Mouse (Mus musculus): ENCODE results near the gene Lta.
A peak's percentile ranks its signal among the peaks of the same experiment; 100 is the strongest.

Gene Lta

GRCm38 (mm10) chr17:35210593-35210992, 5.4 kb upstream of the Lta start:
- DNase-seq (ENCODE audit: low read depth, low spot score), result no peak

GRCm38 (mm10) chr17:35209785-35210535, 4.8 kb upstream of the Lta start:
- peak; percentile 89 for DNase-seq (ENCODE audit: low read depth, low spot score)

DNA sequence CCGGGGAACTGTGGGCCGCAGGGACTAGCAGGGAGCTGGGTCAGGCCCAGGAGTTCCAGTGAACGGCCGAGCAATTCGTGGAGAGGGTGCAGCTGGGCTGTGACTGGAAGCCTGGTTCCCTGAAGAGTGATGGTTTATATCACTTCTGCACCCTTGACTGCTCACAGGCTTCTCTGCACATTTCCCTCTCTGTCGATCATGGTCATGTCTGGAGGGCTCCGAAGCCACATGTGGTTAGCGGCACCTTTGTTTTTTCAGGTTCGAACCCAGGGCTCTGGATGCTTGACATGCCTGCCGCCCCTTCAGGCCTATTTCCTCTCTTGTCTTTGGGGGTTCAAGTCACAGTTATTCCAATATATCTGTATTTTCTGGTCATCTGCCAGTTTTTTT, 224 bp upstream of the Lta start:
- DNase-seq (ENCODE audit: low read depth, low spot score), result no peak

- no peak for DNase-seq (ENCODE audit: low read depth, low spot score)
These were observed 2.7 kb downstream of the Lta start for GRCm38 (mm10) chr17:35202442-35202841.

DNA sequence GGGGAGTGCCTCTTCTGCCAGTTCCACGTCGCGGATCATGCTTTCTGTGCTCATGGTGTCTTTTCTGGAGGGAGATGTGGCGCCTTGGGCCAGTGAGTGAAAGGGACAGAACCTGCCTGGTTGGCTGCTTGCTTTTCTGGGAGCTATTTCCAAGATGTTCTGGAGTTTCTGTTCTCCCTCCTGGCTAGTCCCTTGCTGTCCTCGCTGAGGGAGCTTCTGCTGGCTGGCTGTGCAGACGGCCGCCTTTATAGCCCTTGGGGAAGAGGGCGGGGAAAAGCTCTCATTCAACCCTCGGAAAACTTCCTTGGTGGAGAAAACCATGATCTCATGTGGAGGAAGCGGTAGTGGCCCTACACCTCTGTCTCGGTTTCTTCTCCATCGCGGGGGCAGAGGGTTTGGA, 3.4 kb downstream of the Lta start, which contains the start of gene Tnf:
Gene Tnf, minus strand, starts transcription at position 221 of the 400 bp plus-strand sequence.
- DNase-seq (ENCODE audit: low read depth, low spot score), result peak; percentile 88

GRCm38 (mm10) chr17:35201128-35201527, 4.0 kb downstream of the Lta start:
- DNase-seq (ENCODE audit: low read depth, low spot score), result peak; percentile 56

DNA sequence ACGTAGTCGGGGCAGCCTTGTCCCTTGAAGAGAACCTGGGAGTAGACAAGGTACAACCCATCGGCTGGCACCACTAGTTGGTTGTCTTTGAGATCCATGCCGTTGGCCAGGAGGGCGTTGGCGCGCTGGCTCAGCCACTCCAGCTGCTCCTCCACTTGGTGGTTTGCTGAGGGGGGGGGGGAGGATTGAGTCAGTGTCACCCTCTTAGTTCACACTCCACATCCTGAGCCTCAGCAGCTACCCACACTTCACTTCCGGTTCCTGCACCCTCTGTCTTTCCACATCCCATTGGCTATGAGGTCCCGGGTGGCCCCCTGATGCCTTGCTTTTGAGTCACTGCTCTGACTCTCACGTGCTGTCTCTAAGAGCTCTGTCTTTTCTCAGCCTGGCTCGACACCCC, 4.8 kb downstream of the Lta start:
- DNase-seq (ENCODE audit: low read depth, low spot score), result peak; percentile 92

DNA sequence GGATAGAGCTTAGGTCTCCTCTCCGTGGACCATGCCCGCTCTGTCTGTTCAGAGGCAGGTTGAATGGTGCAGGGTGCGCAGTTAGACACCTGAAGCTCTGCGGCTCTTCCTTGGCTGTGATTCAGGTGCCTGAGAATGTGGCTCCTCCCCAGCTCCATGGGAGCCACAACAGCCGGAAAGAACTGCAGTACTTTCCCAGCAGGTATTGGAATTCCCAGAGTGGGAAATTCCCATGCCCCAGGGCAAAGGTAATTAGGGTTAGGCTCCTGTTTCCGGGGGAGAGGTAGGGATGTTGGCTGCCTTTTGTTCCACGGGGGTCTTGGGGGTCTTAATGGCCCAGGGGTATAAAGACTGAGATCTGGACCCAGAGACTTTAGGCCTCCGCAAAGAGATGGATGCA, 6.2 kb downstream of the Lta start:
- no peak for DNase-seq (ENCODE audit: low read depth, low spot score)

GRCm38 (mm10) chr17:35198029-35198428, 7.1 kb downstream of the Lta start:
- DNase-seq (ENCODE audit: low read depth, low spot score), result peak; percentile 13

- DNase-seq (ENCODE audit: low read depth, low spot score), result peak; percentile 74
These were observed 8.0 kb downstream of the Lta start for GRCm38 (mm10) chr17:35197126-35197525.

DNA sequence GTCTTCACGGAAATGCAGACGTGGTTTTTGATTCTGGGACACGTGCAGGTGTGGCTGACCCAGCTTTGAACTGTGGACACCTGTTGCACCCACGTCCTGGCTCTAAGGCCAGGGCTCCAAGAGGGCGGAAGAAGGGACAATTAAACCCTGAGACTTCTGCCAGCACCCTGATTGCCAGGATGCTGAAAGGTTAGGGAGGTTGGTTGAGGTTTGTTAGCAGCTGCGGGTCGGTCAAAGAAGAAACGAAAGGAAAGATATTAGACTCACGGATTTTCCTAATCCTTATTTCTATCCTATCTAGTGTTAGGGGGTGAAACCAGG, 8.9 kb downstream of the Lta start:
- DNase-seq (ENCODE audit: low read depth, low spot score), result peak; percentile 44

DNA sequence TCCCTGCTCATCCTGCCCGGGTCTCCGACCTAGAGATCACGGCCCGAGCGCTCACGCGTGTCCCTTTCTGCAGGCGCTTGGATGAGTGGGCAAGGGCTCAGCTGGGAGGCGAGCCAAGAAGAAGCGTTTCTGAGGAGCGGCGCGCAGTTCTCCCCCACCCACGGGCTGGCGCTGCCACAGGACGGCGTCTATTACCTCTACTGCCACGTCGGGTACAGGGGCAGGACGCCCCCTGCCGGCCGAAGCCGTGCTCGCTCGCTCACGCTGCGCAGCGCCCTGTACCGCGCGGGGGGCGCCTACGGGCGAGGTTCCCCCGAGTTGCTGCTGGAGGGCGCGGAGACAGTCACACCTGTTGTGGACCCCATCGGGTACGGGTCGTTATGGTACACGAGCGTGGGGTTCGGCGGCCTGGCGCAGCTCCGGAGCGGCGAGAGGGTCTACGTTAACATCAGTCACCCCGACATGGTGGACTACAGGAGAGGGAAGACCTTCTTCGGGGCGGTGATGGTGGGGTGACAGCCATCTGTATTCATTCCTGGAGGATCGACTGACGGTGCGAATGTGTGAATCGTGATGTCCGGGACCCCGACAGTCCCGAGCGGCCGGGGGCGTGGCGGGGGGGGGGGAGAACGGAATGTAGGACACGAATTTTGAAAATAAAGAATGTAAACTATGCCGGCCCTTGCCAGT, 9.4 kb downstream of the Lta start:
- DNase-seq (ENCODE audit: low read depth, low spot score), result peak; percentile 96

DNA sequence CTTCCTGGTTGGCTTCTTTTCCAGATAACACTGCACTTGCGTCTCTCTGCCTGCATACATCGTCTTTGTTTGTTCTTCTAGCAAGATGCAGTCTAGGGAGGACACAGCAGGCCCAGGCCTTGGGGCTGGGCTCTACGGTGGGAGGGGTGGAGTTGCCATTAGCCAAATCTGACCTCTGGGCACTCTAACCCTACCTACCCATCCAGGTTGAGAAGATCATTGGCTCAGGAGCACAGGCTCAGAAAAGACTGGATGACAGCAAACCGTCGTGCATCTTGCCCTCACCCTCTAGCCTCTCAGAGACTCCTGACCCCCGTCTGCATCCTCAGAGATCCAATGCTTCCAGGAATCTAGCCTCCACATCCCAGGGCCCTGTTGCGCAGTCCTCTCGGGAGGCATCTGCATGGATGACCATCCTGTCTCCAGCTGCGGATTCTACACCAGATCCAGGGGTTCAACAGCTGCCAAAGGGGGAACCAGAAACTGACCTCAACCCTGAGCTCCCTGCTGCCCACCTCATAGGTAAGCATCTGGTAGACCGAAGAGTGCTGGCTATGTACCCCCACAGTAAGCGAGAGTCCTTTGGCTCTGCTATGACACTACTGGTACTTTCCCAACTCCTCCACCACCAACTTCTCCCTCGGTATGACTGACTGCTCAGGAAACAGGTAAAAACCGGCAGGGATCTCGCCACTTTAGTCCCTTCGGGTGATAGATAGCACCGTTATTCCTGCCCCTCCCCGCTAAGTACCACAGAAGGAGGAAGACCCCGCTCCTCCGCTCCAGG, 10.1 kb downstream of the Lta start:
- DNase-seq (ENCODE audit: low read depth, low spot score), result no peak

GRCm38 (mm10) chr17:35193881-35194843, 11.0 kb downstream of the Lta start, which contains the start of gene Ltb:
Ltb (plus strand) TSS chr17:35194439.
- peak; percentile 82 for DNase-seq (ENCODE audit: low read depth, low spot score)

- no peak for DNase-seq (ENCODE audit: low read depth, low spot score)
These were observed 12.2 kb downstream of the Lta start for GRCm38 (mm10) chr17:35192924-35193323.

- DNase-seq (ENCODE audit: low read depth, low spot score), result peak; percentile 50
These were observed 13.4 kb downstream of the Lta start for GRCm38 (mm10) chr17:35191723-35192122.

GRCm38 (mm10) chr17:35190096-35190495, 15.1 kb downstream of the Lta start:
- DNase-seq (ENCODE audit: low read depth, low spot score), result peak; percentile 74

DNA sequence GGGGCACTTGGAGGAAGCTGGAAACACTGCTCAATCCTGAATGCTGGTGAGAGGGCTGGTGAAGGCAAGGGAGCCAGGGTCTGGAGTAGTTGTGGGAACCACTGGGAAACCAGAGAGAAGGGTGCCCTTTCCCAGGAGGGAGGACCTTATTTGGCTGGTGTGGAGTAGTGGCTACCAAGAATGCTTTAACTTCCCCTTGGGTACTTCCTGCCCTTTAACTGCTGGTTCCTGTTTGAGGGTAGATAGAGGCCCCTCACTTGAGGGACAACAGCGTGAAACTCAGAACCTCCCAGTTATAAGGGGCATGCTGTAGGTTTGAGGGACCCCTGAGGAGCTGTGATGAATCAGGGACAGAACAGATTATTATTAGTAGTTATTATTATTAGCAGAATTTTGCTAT, 16.0 kb downstream of the Lta start:
- peak; percentile 37 for DNase-seq (ENCODE audit: low read depth, low spot score)

- no peak for DNase-seq (ENCODE audit: low read depth, low spot score)
These were observed 17.1 kb downstream of the Lta start, which contains the start of gene Lst1 for GRCm38 (mm10) chr17:35187959-35188610. Lst1 (minus strand) TSS chr17:35188439.

GRCm38 (mm10) chr17:35187345-35187744, 17.8 kb downstream of the Lta start:
- no peak for DNase-seq (ENCODE audit: low read depth, low spot score)

GRCm38 (mm10) chr17:35186681-35187080, 18.5 kb downstream of the Lta start:
- peak; percentile 85 for DNase-seq (ENCODE audit: low read depth, low spot score)

Measured in CD4-positive, CD25-positive, alpha-beta regulatory T cell, adult 2 months (primary cell).